Mouse (Mus musculus): ENCODE measurements around the gene Homez.

The Homez gene

GRCm38 (mm10) chr14:54868026-54868425, 2.7 kb downstream of the Homez start:
- DNase-seq (ENCODE audit: low read depth, low spot score) = no peak

DNA sequence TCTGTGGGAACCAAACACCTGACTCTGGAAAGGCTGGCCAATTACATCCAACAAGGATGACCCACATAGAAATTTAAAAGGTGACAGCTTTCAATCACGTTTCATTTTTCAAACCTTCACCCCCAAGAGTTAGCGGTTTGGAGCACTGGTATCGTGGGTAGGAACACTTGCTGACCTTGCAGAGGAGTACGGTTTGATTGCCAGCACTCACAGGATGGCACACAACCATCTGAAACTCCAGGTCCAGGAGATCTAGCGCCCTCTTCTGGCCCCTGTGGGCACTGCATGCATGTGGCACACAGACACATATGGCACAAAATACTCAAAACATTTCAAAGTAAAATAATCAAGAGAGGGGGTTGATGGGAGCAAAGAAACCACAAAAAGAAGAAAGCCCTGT, 3.8 kb downstream of the Homez start:
- DNase-seq (ENCODE audit: low read depth, low spot score) = no peak

DNA sequence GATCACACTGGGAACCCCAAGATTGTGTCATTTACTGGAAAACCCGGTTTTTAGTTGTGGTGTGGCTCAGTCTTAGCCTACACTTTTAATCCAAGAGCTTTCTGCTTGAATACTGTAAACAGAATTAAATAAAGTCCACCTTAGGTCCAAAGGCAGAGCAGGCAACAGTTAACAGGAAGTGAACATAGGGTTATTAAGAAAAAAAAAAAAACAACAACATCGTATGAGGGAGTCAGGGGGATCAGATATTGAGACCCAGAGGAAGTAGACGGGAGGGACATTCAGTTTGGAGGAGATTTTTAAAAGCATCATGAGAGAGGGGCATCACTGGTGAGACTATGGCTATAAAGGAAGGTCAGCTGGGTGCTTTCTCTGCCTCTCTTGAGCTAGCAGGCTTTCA, 4.5 kb downstream of the Homez start:
- DNase-seq (ENCODE audit: low read depth, low spot score) = no peak

- no peak for DNase-seq (ENCODE audit: low read depth, low spot score)
Observed at GRCm38 (mm10) chr14:54865626-54866025, 5.1 kb downstream of the Homez start.

- no peak for DNase-seq (ENCODE audit: low read depth, low spot score)
Observed at GRCm38 (mm10) chr14:54864313-54865036, 6.3 kb downstream of the Homez start.

GRCm38 (mm10) chr14:54863501-54864312, 7.1 kb downstream of the Homez start:
- DNase-seq (ENCODE audit: low read depth, low spot score) = peak; percentile 83

- DNase-seq (ENCODE audit: low read depth, low spot score) = peak; percentile 30
Observed at GRCm38 (mm10) chr14:54860511-54860910, 10.2 kb downstream of the Homez start.

GRCm38 (mm10) chr14:54857891-54858290, 12.9 kb downstream of the Homez start:
- no peak for DNase-seq (ENCODE audit: low read depth, low spot score)

GRCm38 (mm10) chr14:54856703-54857102, 14.1 kb downstream of the Homez start:
- DNase-seq (ENCODE audit: low read depth, low spot score) = no peak

DNA sequence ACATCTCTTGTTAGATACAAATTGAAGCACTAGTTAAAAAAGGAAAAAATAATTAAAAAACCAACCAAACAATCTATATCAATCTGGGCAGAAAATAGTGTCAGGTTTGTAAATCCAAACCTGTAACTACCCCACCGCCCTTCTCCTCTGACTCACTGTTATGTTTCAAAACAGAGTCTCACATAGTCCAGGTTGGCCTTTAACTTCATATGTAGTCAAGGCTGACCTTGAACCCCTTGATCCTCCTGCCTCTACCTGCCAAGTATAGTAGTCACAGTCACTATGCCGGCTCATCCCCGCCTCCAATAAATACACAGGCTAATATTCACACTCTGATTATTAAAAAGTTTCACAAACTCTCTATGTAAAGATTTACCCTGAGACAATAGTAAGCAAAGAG, 15.0 kb downstream of the Homez start:
- no peak for DNase-seq (ENCODE audit: low read depth, low spot score)

- peak; percentile 42 for DNase-seq (ENCODE audit: low read depth, low spot score)
Observed at GRCm38 (mm10) chr14:54843461-54843860, 27.3 kb downstream of the Homez start.

GRCm38 (mm10) chr14:54823716-54824115, 47.0 kb downstream of the Homez start:
- DNase-seq (ENCODE audit: low read depth, low spot score) = no peak

DNA sequence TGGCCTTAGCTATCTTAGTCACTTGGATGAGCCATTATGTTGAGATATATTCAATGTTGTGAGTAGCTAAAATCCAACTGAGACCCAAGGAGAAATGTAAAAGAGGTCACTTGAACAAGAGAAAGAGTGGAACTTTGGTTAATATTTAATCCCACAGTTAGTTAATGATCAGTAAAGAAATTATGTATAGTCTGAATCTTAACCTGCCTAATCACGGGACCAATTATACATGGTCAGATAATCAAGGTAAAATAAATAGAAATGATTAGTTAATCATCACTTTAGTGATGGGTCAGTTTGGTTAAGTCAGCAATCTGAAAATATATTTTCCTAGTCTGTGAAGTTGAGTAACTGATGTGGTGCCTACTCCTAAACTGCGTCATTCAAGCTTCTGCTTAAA, 48.5 kb downstream of the Homez start:
- DNase-seq (ENCODE audit: low read depth, low spot score) = no peak

DNA sequence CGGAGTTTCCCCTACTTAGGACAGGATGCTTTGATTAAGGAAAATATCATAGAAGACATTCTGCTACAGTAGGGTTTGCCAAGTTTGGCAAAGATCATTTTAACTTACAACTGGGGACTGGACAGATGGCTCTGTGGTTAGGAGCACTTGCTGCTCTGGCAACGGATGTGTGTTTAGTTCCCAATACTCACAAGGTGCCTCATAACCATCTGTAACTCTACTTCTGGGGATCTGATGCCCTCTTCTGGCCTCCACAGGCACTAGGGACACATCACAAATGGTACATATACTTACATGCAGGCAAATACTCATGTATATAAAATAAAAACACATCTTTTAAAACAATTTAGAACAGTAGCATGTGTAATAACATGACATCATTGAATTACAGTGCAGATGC, 53.0 kb downstream of the Homez start:
- DNase-seq (ENCODE audit: low read depth, low spot score) = peak; percentile 19

GRCm38 (mm10) chr14:54815737-54816136, 55.0 kb downstream of the Homez start:
- DNase-seq (ENCODE audit: low read depth, low spot score) = no peak

GRCm38 (mm10) chr14:54813991-54814390, 56.8 kb downstream of the Homez start, which contains the start of gene Rnf212b:
Gene Rnf212b, plus strand, starts transcription at chr14:54814141.
- no peak for DNase-seq (ENCODE audit: low read depth, low spot score)

GRCm38 (mm10) chr14:54809668-54810033, 61.1 kb downstream of the Homez start:
- DNase-seq (ENCODE audit: low read depth, low spot score) = no peak

DNA sequence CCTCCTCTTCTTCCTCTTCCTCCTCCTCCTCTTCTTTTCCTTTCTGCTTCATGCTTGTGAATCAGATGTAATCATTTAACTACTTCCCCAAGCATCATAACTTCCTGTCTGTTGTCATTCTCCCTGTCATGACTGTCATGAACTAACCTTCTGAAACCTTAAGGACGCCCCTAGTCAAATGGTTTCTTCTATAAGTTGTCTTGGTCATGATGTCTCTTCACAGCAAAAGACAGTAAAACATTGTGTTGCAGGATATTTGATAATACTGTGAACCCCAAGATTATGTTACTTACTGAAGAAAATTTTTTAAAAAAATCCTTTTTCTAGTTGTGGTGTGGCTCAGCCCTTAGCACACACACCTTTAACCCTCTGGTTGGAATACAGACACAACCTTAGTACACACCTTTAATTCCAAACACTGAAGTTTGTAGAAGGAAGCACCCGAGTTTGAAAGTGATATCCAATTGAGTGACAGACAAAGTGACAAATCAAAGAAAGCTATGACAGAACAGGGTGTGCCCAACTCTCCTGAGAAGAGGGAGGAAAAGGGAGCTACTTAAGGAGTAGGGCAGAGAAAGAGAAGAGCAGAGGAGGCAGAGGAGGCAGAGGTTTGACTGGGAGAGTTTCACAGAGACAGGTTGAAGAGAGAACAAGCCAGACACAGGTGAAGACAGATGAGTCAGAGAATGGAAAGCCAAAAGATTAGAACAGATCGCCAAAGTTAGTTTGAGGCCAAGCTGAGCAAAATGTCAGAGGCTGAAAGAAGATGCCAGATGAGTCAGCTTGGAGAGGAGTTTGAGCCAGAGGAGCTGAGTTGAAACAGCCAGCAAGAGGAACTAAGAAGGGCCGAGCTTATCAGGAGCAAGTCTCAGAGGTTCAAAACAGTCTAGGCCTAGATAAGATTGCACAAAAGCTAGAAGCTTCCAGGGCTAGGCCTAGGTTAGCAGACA, 61.8 kb downstream of the Homez start:
- DNase-seq (ENCODE audit: low read depth, low spot score) = no peak

DNA sequence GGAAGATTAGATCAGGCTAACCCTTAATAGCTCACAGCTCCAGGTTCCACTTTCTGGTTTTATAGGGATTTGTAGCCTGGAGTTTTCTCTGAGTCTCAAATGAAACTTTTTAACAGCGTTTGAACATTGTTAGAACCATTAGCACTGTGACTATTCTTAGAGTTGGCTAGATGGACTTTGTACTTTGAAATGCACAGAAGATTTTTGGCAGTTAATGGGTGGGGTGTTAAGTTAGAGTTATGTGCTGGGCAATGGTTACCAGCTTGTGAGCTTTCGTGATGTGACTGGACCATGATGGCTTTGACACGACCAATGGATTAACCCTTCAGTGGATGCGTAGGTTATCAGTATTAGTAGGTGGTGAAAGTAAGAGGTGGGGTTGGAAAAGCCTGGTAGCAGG, 64.6 kb downstream of the Homez start:
- DNase-seq (ENCODE audit: low read depth, low spot score) = no peak

All from embryo, embryonic 11.5 days (tissue).